Mouse (Mus musculus) right cerebral cortex, postnatal 36 days (tissue): Measurements from ENCODE around the gene Use1.
A peak's percentile ranks its signal among the peaks of the same experiment; 100 is the strongest.

Experiments used
- DNase-seq, 2 experiments: peaks; one replicate each; pipeline ENCODE4 v3.0.0; 2022; ENCODE audit warnings: low spot score in 2 of 2, mixed read lengths in 1 of 2

The Use1 gene

GRCm38 (mm10) chr8:71376423-71377030 lies 9.9 kb downstream of the Use1 start:
- DNase-seq, result no peak

GRCm38 (mm10) chr8:71379008-71379407 lies 12.4 kb downstream of the Use1 start:
- no peak for DNase-seq

GRCm38 (mm10) chr8:71379512-71380075 lies 12.9 kb downstream of the Use1 start:
- no peak for DNase-seq

- DNase-seq, result no peak
These were observed 13.8 kb downstream of the Use1 start for GRCm38 (mm10) chr8:71380178-71381171.

- DNase-seq, result no peak
These were observed 14.8 kb downstream of the Use1 start, which contains the start of gene Nr2f6 for GRCm38 (mm10) chr8:71381421-71381970. Gene Nr2f6 (minus strand): TSS chr8:71381960.

GRCm38 (mm10) chr8:71381971-71382961 lies 15.6 kb downstream of the Use1 start:
- peak; percentile 66 to 72 for DNase-seq

- DNase-seq, result no peak
These were observed 16.7 kb downstream of the Use1 start for GRCm38 (mm10) chr8:71383396-71383795.

GRCm38 (mm10) chr8:71383860-71384259 lies 17.2 kb downstream of the Use1 start:
- DNase-seq, result no peak

GRCm38 (mm10) chr8:71385212-71385835 lies 18.7 kb downstream of the Use1 start:
- no peak for DNase-seq

GRCm38 (mm10) chr8:71388267-71388666 lies 21.6 kb downstream of the Use1 start:
- no peak for DNase-seq

- no peak for DNase-seq
These were observed 25.0 kb downstream of the Use1 start for GRCm38 (mm10) chr8:71391696-71392095.

- DNase-seq, result no peak
These were observed 25.7 kb downstream of the Use1 start for GRCm38 (mm10) chr8:71392391-71392790.

- DNase-seq, result no peak
These were observed 26.2 kb downstream of the Use1 start for GRCm38 (mm10) chr8:71392871-71393270.

GRCm38 (mm10) chr8:71394481-71394880 lies 27.8 kb downstream of the Use1 start:
- DNase-seq, result peak in 1 of 2 experiments; percentile 0

- no peak for DNase-seq
These were observed 28.4 kb downstream of the Use1 start for GRCm38 (mm10) chr8:71395071-71395470.

GRCm38 (mm10) chr8:71395629-71396028 lies 29.0 kb downstream of the Use1 start, which contains the start of gene Ushbp1:
Gene Ushbp1 (minus strand): TSS chr8:71395802.
- DNase-seq, result no peak

GRCm38 (mm10) chr8:71396639-71397305 lies 30.1 kb downstream of the Use1 start, which contains the start of gene Babam1:
Gene Babam1 (plus strand): TSS chr8:71396861.
- peak; percentile 91 to 96 for DNase-seq

- DNase-seq, result no peak
These were observed 31.1 kb downstream of the Use1 start for GRCm38 (mm10) chr8:71397701-71398100.

GRCm38 (mm10) chr8:71400826-71401225 lies 34.2 kb downstream of the Use1 start:
- no peak for DNase-seq

- DNase-seq, result no peak
These were observed 34.8 kb downstream of the Use1 start for GRCm38 (mm10) chr8:71401454-71401853.
